Mouse (Mus musculus) neural tube, embryonic 11.5 days (tissue): ENCODE data around the gene Prrx2. TPM values are rescaled to one million over a fixed set of nuclear protein-coding genes. Genes with fewer than 3 reads are reported as not detected.

Experiments used
- ATAC-seq: fragments of 200-750 bp; cut with Nextera tagmentation; 2 replicates; pipeline ENCODE4 v1.8.0; 2017; ENCODE audit warnings: moderate number of reproducible peaks, mild to moderate bottlenecking, moderate TSS enrichment, moderate library complexity; ENCODE audit not compliant: insufficient read depth, low FRiP score, low TSS enrichment
- DNase-seq: peaks from one replicate; pipeline ENCODE4 v3.0.0-alpha.2; 2015; ENCODE audit warnings: low spot score
- H3K27ac ChIP-seq: fragments of 300-500 bp; sonication (generic); 2 replicates; pipeline ENCODE4 v1.5.1; 2014; ENCODE audit warnings: low read depth, mild to moderate bottlenecking, low read length
- H3K27me3 ChIP-seq: fragments of 300-500 bp; sonication (generic); 2 replicates; pipeline ENCODE4 v1.6.1; 2014; ENCODE audit warnings: mild to moderate bottlenecking, low read length, mixed read lengths; ENCODE audit not compliant: control insufficient read depth, insufficient read depth
- H3K36me3 ChIP-seq: fragments of 300-500 bp; sonication (generic); 2 replicates; pipeline ENCODE4 v1.6.1; 2014; ENCODE audit warnings: mild to moderate bottlenecking, low read length, moderate library complexity, mixed read lengths; ENCODE audit not compliant: control insufficient read depth, insufficient read depth
- H3K4me1 ChIP-seq: fragments of 300-500 bp; sonication (generic); 2 replicates; pipeline ENCODE4 v1.6.1; 2014; ENCODE audit warnings: low read length, mixed read lengths; ENCODE audit not compliant: control insufficient read depth, insufficient read depth
- H3K4me2 ChIP-seq: fragments of 300-500 bp; sonication (generic); 2 replicates; pipeline ENCODE4 v1.6.1; 2014; ENCODE audit warnings: low read depth, mild to moderate bottlenecking, moderate library complexity
- H3K4me3 ChIP-seq: fragments of 300-500 bp; sonication (generic); 2 replicates; pipeline ENCODE4 v1.5.1; 2014; ENCODE audit warnings: low read depth, low read length
- H3K9ac ChIP-seq: fragments of 300-500 bp; sonication (generic); 2 replicates; pipeline ENCODE4 v1.6.1; 2014; ENCODE audit warnings: mild to moderate bottlenecking, low read length
- H3K9me3 ChIP-seq: fragments of 300-500 bp; sonication (generic); 2 replicates; pipeline ENCODE4 v1.6.1; 2016; ENCODE audit warnings: low read length; ENCODE audit not compliant: control insufficient read depth
- WGBS: fragments of 180-500 bp; shearing (Covaris S2); extraction: QIAGEN DNeasy Blood & Tissue Kit; methylation state at CpG from one replicate; pipeline ENCODE4 v1.1.7; 2014; 5-methylcytosine and 5-hydroxymethylcytosine counted together
- polyA plus RNA-seq: library from polyadenylated mRNA; unstranded; fragments of >200 nt; fragmentation: Nextera tagmentation; extraction: Ambion mirVana; gene quantifications from 2 replicates; pipeline ENCODE4 v1.2.1, GENCODE M21; 2014

Gene Prrx2
- polyA plus RNA-seq, 1 experiment from 2014 or later = 8.9 TPM

DNA sequence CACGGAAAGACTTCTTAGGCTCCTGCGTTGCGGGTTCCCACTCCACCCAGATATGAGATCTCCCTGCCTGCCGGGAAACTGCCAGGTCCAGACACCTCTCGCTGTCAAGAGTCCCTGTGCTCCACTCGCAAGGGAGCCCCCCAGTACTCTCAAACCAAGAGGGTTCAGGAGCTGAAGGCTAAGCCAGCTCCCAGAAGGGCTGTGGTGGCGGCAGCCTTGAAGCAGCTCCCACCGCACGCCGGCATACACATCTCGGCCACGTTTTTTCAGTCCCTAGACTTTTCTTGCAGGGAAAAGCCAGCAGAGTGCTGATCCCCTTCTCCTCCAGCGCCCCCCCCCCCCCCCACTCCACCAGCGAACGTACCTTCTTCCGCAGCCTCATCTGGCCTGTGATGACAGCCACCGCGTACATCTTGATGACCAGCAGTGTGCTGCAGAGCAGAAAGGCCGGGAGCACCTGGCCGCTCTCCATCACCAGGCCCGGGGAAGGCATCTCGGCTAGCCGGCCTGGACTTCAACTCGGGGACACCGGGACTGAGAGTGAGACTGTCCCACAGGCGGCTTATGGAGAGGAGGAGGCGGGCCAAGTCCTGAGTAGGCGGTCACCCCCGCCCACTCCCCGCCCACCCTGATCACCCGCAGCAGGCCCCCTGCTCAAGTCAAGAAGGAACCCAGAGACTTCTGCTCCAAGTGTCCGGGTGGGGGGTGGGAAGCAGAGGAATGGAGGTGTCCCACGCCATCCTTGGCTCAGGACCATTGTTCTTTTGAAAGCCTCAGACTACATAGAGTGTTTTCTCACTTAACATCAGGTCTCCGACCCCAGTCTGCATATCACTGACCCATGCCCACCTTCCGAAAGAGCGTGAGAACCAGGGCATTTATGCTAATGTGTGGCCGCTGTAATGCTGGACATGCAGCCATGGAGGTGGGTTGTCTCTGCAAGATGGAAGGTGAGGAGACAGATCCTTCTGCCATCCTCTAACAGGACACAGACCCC, 68.3 kb downstream of the Prrx2 start:
- Histone ChIP-seq H3K27ac (no peak overlapping the region), H3K9me3 (no peaks in the 10 kb centered on the region), H3K9ac (peak overlapping the region; percentile 29; the same call in 1 of the 2 replicates), H3K4me1 (peaks cover 9% of the 10 kb centered on the region), H3K27me3 (peaks cover 14% of the 10 kb centered on the region), H3K36me3 (no peaks in the 10 kb centered on the region), H3K4me2 (peak overlapping the region; percentile 55), H3K4me3 (peak overlapping the region; percentile 22)
- ATAC-seq = no peak
- 12% methylated on average over 36 of the region's 37 CpGs for WGBS
- peak; percentile 55 for DNase-seq

DNA sequence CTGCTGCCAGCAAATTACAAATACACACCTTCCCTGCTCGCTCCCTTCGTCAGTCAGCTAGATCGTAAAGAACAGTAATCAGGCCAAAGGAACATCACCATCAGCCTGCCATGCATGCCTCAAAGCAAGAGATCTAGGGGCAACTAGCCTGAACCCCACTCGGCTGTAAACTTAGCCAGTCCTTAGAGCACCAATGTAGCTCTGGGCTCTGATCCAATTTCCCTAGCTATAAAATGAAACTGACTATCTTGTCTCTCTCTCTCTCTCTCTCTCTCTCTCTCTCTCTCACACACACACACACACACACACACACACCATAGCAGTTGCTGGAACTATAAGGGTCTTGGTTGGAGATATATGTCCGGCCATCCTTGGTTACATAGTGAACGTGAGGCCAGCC, 69.5 kb downstream of the Prrx2 start:
- no peak overlapping the region for H3K27ac ChIP-seq
- no peak for DNase-seq
- H3K27me3 ChIP-seq = peaks cover 14% of the 10 kb centered on the region
- no peaks in the 10 kb centered on the region for H3K36me3 ChIP-seq
- 77% methylated on average over 6 of the region's 6 CpGs for WGBS
- no peak overlapping the region for H3K4me3 ChIP-seq
- H3K4me2 ChIP-seq = no peak overlapping the region
- H3K4me1 ChIP-seq = peaks cover 9% of the 10 kb centered on the region
- no peaks in the 10 kb centered on the region for H3K9me3 ChIP-seq
- no peak overlapping the region for H3K9ac ChIP-seq
- ATAC-seq = no peak

DNA sequence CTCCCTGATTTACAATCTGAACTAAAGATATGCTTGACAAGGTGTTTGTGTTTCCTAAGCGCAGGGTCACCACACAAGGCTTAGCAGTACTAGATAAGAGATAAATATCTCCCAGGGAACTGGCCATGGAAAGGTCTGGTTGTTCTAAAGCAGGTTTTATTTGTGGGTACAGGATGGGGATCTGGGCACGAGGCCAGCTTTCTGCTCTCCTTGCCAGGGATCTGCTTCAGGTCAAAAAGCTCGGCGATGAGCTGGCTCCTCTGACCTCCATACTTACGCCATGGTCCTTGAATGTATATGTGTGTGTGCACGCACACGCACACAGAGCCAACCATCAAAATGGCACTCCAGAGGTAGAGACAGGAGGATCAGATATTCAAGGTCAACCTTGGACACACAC, 70.2 kb downstream of the Prrx2 start:
- Histone ChIP-seq H3K36me3 (no peaks in the 10 kb centered on the region), H3K9me3 (no peaks in the 10 kb centered on the region), H3K4me1 (peaks cover 9% of the 10 kb centered on the region), H3K27ac (no peak overlapping the region), H3K27me3 (peaks cover 14% of the 10 kb centered on the region), H3K4me2 (no peak overlapping the region), H3K9ac (no peak overlapping the region), H3K4me3 (no peak overlapping the region)
- WGBS = 91% methylated on average over 7 of the region's 7 CpGs
- DNase-seq = no peak
- ATAC-seq = no peak

DNA sequence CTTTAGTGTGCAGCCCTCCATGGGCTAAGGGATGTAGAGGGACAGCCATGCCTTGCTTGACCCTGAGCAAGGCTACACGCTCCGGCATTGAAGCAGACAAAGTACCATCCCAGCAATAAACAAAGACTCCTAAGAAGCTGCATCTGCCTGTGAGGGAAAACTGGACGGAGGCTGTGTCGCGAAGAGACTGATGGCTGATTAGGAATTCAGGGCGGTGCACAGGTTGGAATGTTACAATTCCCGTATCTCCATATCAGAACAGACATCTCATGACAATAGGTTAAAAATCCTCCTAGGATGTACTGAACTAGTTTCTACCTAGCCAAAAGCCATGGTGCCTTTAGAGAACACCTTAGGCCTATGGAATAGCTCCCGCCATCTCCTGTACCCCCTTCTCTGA, 71.1 kb downstream of the Prrx2 start:
- Histone ChIP-seq H3K36me3 (no peaks in the 10 kb centered on the region), H3K4me2 (no peak overlapping the region), H3K9me3 (no peaks in the 10 kb centered on the region), H3K9ac (no peak overlapping the region), H3K27me3 (peaks cover 14% of the 10 kb centered on the region), H3K27ac (no peak overlapping the region), H3K4me1 (peaks cover 9% of the 10 kb centered on the region), H3K4me3 (no peak overlapping the region)
- DNase-seq = no peak
- 79% methylated on average over 8 of the region's 8 CpGs for WGBS
- no peak for ATAC-seq

DNA sequence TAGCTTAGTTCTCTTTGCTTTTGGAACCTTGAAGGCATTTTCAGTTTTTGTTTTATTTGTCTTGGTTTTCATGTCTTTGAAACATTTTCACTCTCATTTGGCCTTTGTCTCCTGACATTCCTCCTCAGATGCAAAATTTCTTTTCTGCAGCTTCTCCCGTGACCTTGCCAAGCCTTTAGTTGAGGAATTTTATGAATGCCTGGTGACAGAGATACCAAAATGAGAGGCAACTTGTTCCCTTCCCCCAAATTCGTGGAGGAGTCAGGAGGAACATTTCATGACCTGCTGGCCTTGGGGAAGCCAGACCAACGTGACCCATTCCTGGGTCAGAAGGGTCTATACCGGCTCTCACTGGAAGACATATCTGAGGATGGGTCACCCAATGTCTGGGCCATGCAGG, 71.9 kb downstream of the Prrx2 start:
- DNase-seq = no peak
- Histone ChIP-seq H3K36me3 (no peaks in the 10 kb centered on the region), H3K9ac (no peak overlapping the region), H3K4me2 (no peak overlapping the region), H3K4me1 (peaks cover 9% of the 10 kb centered on the region), H3K9me3 (no peaks in the 10 kb centered on the region), H3K27ac (no peak overlapping the region), H3K27me3 (peaks cover 14% of the 10 kb centered on the region), H3K4me3 (no peak overlapping the region)
- 77% methylated on average over 4 of the region's 4 CpGs for WGBS
- no peak for ATAC-seq

DNA sequence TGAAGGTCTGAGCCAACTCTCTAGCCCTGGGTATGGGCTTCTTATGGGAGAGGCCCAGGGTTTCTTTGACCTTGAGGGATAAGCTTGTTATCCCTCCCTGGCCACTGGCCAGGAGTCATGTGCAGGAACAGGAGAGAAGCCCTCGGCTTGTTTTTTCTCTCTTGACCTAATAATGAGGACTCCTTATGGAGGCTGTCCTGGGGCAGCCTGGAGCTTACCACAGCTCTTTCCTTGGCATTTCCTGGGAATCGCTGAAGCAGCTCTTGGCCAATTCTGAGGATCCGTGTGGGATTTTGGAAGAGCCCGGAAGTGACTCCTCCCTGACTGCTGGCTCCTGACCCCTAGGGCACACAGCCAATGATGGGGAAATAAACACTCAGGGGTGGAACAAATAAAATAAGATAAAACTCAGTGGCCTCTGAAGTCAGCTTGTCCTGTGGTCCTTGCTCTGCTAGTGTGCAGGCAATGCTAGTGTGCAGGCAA, 77.6 kb downstream of the Prrx2 start:
- 61% methylated on average over 4 of the region's 4 CpGs for WGBS
- H3K4me1 ChIP-seq = no peaks in the 10 kb centered on the region
- H3K4me2 ChIP-seq = no peak overlapping the region
- H3K36me3 ChIP-seq = no peaks in the 10 kb centered on the region
- H3K27me3 ChIP-seq = no peaks in the 10 kb centered on the region
- no peak overlapping the region for H3K9ac ChIP-seq
- no peaks in the 10 kb centered on the region for H3K9me3 ChIP-seq
- ATAC-seq = no peak
- no peak overlapping the region for H3K27ac ChIP-seq
- no peak overlapping the region for H3K4me3 ChIP-seq
- DNase-seq = no peak

DNA sequence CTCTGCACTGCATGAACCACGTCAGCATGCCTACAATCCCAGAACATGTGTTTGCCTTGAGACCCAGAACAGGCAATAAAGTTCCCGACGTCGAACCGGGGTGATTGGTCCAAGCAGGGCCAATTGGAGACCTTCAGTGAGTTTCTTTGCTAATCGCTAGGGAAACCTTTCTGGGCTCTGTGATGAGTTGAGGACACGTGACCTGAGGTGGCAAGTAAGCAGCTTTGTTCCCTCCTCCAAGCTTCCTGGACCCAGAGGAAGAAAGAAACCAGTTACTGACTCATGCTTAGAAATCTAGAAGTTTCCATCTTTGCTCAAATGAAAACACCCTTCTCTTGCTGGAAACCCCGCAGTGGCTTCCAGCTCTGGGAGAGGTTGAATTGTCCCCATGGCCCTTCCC, 78.2 kb downstream of the Prrx2 start:
- Histone ChIP-seq H3K27me3 (no peaks in the 10 kb centered on the region), H3K9me3 (no peaks in the 10 kb centered on the region), H3K27ac (no peak overlapping the region), H3K4me1 (no peaks in the 10 kb centered on the region), H3K9ac (no peak overlapping the region), H3K36me3 (no peaks in the 10 kb centered on the region), H3K4me2 (no peak overlapping the region), H3K4me3 (no peak overlapping the region)
- DNase-seq = no peak
- 91% methylated on average over 8 of the region's 8 CpGs for WGBS
- no peak for ATAC-seq

DNA sequence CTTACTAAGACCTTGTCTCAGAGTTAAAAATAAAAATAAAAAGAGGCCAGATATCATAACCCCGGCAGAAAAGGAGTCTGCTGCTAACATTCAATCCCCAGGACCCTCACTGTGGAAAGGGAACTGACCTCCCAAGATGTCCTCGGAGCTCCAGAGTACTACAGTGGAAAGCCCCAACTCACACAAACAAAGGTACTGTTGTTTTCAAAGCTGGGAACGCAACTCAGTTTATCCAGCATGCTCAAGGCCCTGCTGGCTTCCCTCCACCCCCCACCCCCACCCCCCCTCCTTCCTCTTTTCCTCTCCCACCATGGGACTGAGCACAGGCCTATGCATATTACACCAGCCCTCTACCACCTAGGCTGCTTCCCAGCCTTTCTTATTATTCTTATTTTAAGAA, 80.1 kb downstream of the Prrx2 start:
- Histone ChIP-seq H3K4me3 (no peak overlapping the region), H3K9ac (no peak overlapping the region), H3K27ac (no peak overlapping the region), H3K4me2 (no peak overlapping the region), H3K36me3 (no peaks in the 10 kb centered on the region), H3K9me3 (no peaks in the 10 kb centered on the region), H3K27me3 (no peaks in the 10 kb centered on the region), H3K4me1 (no peaks in the 10 kb centered on the region)
- ATAC-seq = no peak
- no peak for DNase-seq
- 60% methylated on average over 3 of the region's 3 CpGs for WGBS

DNA sequence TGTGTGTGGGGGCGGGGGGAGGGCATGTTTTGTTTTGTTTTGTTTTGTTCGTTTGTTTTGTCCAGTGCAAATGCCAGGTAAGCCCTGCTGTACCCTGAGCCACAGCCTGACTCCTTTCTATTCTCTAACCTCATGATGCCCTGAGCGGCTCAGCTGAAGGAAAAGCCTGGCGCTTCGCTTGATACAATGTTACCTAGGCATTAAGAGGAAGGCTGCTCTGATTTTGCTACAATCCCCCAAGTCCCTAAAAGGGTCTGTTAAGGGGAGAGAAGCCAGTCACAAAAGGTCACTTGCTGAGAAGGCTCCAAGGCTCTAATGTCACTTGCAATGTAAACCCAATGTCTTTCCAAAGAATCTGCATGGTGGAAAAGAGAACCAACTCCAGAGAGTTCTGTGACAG, 80.6 kb downstream of the Prrx2 start:
- no peak overlapping the region for H3K9ac ChIP-seq
- WGBS = 76% methylated on average over 5 of the region's 5 CpGs
- no peak overlapping the region for H3K4me3 ChIP-seq
- no peaks in the 10 kb centered on the region for H3K36me3 ChIP-seq
- no peaks in the 10 kb centered on the region for H3K4me1 ChIP-seq
- H3K27me3 ChIP-seq = no peaks in the 10 kb centered on the region
- no peak overlapping the region for H3K27ac ChIP-seq
- H3K9me3 ChIP-seq = no peaks in the 10 kb centered on the region
- no peak for ATAC-seq
- no peak for DNase-seq
- no peak overlapping the region for H3K4me2 ChIP-seq
